Mouse (Mus musculus): Measurements from ENCODE around the gene Sart1.

DNA sequence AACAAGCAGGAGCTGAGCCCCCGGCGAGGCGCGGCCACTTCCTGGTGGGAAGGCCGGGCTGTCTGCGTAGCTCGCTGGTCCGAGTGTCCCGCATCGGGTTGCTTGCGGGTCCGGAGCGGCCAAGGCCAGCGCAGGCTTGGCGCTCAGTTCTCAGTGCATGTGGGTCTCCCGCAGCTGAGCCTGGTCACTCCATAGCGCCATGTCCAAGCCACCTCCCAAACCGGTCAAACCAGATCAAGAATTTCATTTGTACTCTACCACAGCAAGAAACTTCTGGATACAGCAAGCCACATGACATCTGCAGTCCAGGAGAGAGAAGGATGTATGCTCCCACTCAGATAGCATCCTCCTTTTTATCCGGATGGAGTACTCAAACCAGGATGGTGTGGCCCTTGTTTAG lies 60.5 kb downstream of the Sart1 start:
- TF ChIP-seq POLR2A (IDR thresholded peaks at IDR 0.05; ENCODE audit: borderline replicate concordance, extremely low read depth, insufficient read depth, insufficient read length, poor library complexity, severe bottlenecking) (no peak), CTCF (IDR thresholded peaks at IDR 0.05; ENCODE audit: borderline replicate concordance, extremely low read depth, insufficient read depth, insufficient read length) (no peak)
